Mouse (Mus musculus): ENCODE measurements around the gene Nup133.

GRCm38 (mm10) chr8:123973495-123973894, 24.4 kb upstream of the Nup133 start:
- no peak for TF ChIP-seq CTCF (IDR thresholded peaks at IDR 0.05; ENCODE audit: low read depth, low read length)
- no peak for TF ChIP-seq POLR2A (IDR thresholded peaks at IDR 0.05; ENCODE audit: extremely low read depth, insufficient read depth, low read length)

Data from liver, adult 2 months (tissue).